Mouse (Mus musculus) midbrain, embryonic 11.5 days (tissue): ENCODE measurements around the gene Slc25a1. TPM values are rescaled to one million over a fixed set of nuclear protein-coding genes. Genes with fewer than 3 reads are reported as not detected.

ENCODE experiments used
- ATAC-seq: fragments of 200-750 bp; cut with Nextera tagmentation; 2 replicates; pipeline ENCODE4 v1.8.0; 2017; ENCODE audit warnings: moderate TSS enrichment, moderate library complexity; ENCODE audit not compliant: low FRiP score
- DNase-seq: peaks from one replicate; pipeline ENCODE4 v3.0.0; 2015; ENCODE audit warnings: low spot score; ENCODE audit errors: missing footprints
- H3K27ac ChIP-seq: fragments of 300-500 bp; sonication (generic); 2 replicates; pipeline ENCODE4 v1.5.1; 2014; ENCODE audit warnings: low read depth, low read length
- H3K27me3 ChIP-seq: fragments of 300-500 bp; sonication (generic); 2 replicates; pipeline ENCODE4 v1.6.1; 2014; ENCODE audit warnings: mild to moderate bottlenecking, low read length, moderate library complexity, mixed read lengths; ENCODE audit not compliant: control insufficient read depth, insufficient read depth
- H3K36me3 ChIP-seq: fragments of 300-500 bp; sonication (generic); 2 replicates; pipeline ENCODE4 v1.6.1; 2014; ENCODE audit warnings: mild to moderate bottlenecking, low read length, moderate library complexity, mixed read lengths; ENCODE audit not compliant: control insufficient read depth, insufficient read depth
- H3K4me1 ChIP-seq: fragments of 300-500 bp; sonication (generic); 2 replicates; pipeline ENCODE4 v1.6.1; 2014; ENCODE audit warnings: low read length; ENCODE audit not compliant: control insufficient read depth, insufficient read depth
- H3K4me2 ChIP-seq: fragments of 300-500 bp; sonication (generic); 2 replicates; pipeline ENCODE4 v1.6.1; 2014; ENCODE audit warnings: mild to moderate bottlenecking, moderate library complexity
- H3K4me3 ChIP-seq: fragments of 300-500 bp; sonication (generic); 2 replicates; pipeline ENCODE4 v1.5.1; 2014; ENCODE audit warnings: low read depth, low read length
- H3K9ac ChIP-seq: fragments of 300-500 bp; sonication (generic); 2 replicates; pipeline ENCODE4 v1.6.1; 2014; ENCODE audit warnings: low read length
- H3K9me3 ChIP-seq: fragments of 300-500 bp; sonication (generic); 2 replicates; pipeline ENCODE4 v1.6.1; 2016; ENCODE audit warnings: low read length; ENCODE audit not compliant: control insufficient read depth
- WGBS: fragments of 180-500 bp; shearing (Covaris S2); extraction: QIAGEN DNeasy Blood & Tissue Kit; methylation state at CpG from one replicate; pipeline ENCODE4 v1.1.7; 2014; 5-methylcytosine and 5-hydroxymethylcytosine counted together
- polyA plus RNA-seq: library from polyadenylated mRNA; unstranded; fragments of >200 nt; fragmentation: Nextera tagmentation; extraction: Ambion mirVana; gene quantifications from 2 replicates; pipeline ENCODE4 v1.2.1, GENCODE M21; 2014

Slc25a1 gene
- polyA plus RNA-seq, 1 experiment from 2014 or later: 96.5 TPM

- Histone ChIP-seq H3K27me3 (0 out of 2 replicates have a peak, but pooled peaks cover 2% of the 10 kb centered on the region), H3K27ac (no peak overlapping the region), H3K4me3 (no peak overlapping the region), H3K36me3 (no peaks in the 10 kb centered on the region), H3K4me1 (no peaks in the 10 kb centered on the region; the same call in 1 of the 2 replicates), H3K9ac (no peak overlapping the region), H3K9me3 (no peaks in the 10 kb centered on the region), H3K4me2 (no peak overlapping the region)
- WGBS: 64% methylated on average over 9 of the region's 9 CpGs
- no peak for DNase-seq
- no peak for ATAC-seq
Measured at GRCm38 (mm10) chr16:17939255-17939751, 11.3 kb upstream of the Slc25a1 start.

GRCm38 (mm10) chr16:17938821-17939220 lies 10.8 kb upstream of the Slc25a1 start:
- Histone ChIP-seq H3K4me2 (no peak overlapping the region), H3K9ac (no peak overlapping the region), H3K36me3 (no peaks in the 10 kb centered on the region), H3K4me3 (no peak overlapping the region), H3K27ac (no peak overlapping the region), H3K27me3 (0 out of 2 replicates have a peak, but pooled peaks cover 2% of the 10 kb centered on the region), H3K9me3 (no peaks in the 10 kb centered on the region), H3K4me1 (no peaks in the 10 kb centered on the region; the same call in 1 of the 2 replicates)
- ATAC-seq (peak; percentile 84), DNase-seq (peak; percentile 94)
- WGBS: 14% methylated on average over 7 of the region's 7 CpGs

- no peak overlapping the region for H3K27ac ChIP-seq
- DNase-seq (no peak), ATAC-seq (no peak)
- H3K4me1 ChIP-seq: no peaks in the 10 kb centered on the region; the same call in 1 of the 2 replicates
- H3K4me3 ChIP-seq: no peak overlapping the region
- peaks cover 2% of the 10 kb centered on the region; the same call in 1 of the 2 replicates for H3K27me3 ChIP-seq
- H3K36me3 ChIP-seq: no peaks in the 10 kb centered on the region
- no peak overlapping the region for H3K4me2 ChIP-seq
- H3K9ac ChIP-seq: no peak overlapping the region
- H3K9me3 ChIP-seq: no peaks in the 10 kb centered on the region
- 79% methylated on average over 7 of the region's 7 CpGs for WGBS
Measured at GRCm38 (mm10) chr16:17938187-17938586, 10.2 kb upstream of the Slc25a1 start.

- Histone ChIP-seq H3K9ac (no peak overlapping the region), H3K4me1 (no peaks in the 10 kb centered on the region; the same call in 1 of the 2 replicates)
- 79% methylated on average over 10 of the region's 10 CpGs for WGBS
Measured at GRCm38 (mm10) chr16:17936776-17937175, 8.8 kb upstream of the Slc25a1 start.

GRCm38 (mm10) chr16:17934445-17934910 lies 6.5 kb upstream of the Slc25a1 start:
- Histone ChIP-seq H3K4me3 (no peak overlapping the region), H3K4me1 (no peaks in the 10 kb centered on the region; the same call in 1 of the 2 replicates), H3K27ac (no peak overlapping the region), H3K4me2 (no peak overlapping the region), H3K9me3 (no peaks in the 10 kb centered on the region), H3K36me3 (no peaks in the 10 kb centered on the region), H3K27me3 (peaks cover 2% of the 10 kb centered on the region; the same call in 1 of the 2 replicates), H3K9ac (no peak overlapping the region)
- 73% methylated on average over 3 of the region's 3 CpGs for WGBS
- ATAC-seq: no peak
- DNase-seq: peak; percentile 56

More at GRCm38 (mm10) chr16:17936776-17937175, 8.8 kb upstream of the Slc25a1 start:
- H3K27me3 ChIP-seq: peaks cover 2% of the 10 kb centered on the region; the same call in 1 of the 2 replicates
- no peaks in the 10 kb centered on the region for H3K9me3 ChIP-seq
- DNase-seq (peak; percentile 51), ATAC-seq (no peak)
- no peaks in the 10 kb centered on the region for H3K36me3 ChIP-seq
- no peak overlapping the region for H3K27ac ChIP-seq
- H3K4me2 ChIP-seq: no peak overlapping the region
- H3K4me3 ChIP-seq: no peak overlapping the region

- Histone ChIP-seq H3K9me3 (no peaks in the 10 kb centered on the region), H3K27me3 (peaks cover 2% of the 10 kb centered on the region; the same call in 1 of the 2 replicates), H3K4me2 (no peak overlapping the region), H3K4me3 (no peak overlapping the region), H3K27ac (no peak overlapping the region), H3K36me3 (no peaks in the 10 kb centered on the region), H3K4me1 (peaks cover 3% of the 10 kb centered on the region), H3K9ac (no peak overlapping the region)
- DNase-seq (peak; percentile 19), ATAC-seq (no peak)
- WGBS: 73% methylated on average over 9 of the region's 9 CpGs
Measured at GRCm38 (mm10) chr16:17933594-17934444, 5.8 kb upstream of the Slc25a1 start.

GRCm38 (mm10) chr16:17931906-17932460 lies 4.0 kb upstream of the Slc25a1 start:
- H3K27ac ChIP-seq: no peak overlapping the region
- H3K9ac ChIP-seq: no peak overlapping the region
- ATAC-seq (no peak), DNase-seq (peak; percentile 51)
- H3K36me3 ChIP-seq: no peaks in the 10 kb centered on the region
- no peaks in the 10 kb centered on the region for H3K9me3 ChIP-seq
- peaks cover 2% of the 10 kb centered on the region; the same call in 1 of the 2 replicates for H3K27me3 ChIP-seq
- peaks cover 13% of the 10 kb centered on the region for H3K4me1 ChIP-seq
- 81% methylated on average over 5 of the region's 5 CpGs for WGBS
- H3K4me2 ChIP-seq: no peak overlapping the region
- no peak overlapping the region for H3K4me3 ChIP-seq

GRCm38 (mm10) chr16:17929631-17930030 lies 1.6 kb upstream of the Slc25a1 start:
- WGBS: 70% methylated on average over 2 of the region's 2 CpGs
- H3K27ac ChIP-seq: no peak overlapping the region
- no peak for ATAC-seq
- peak; percentile 83 for DNase-seq
- H3K4me1 ChIP-seq: peaks cover 18% of the 10 kb centered on the region
- H3K9me3 ChIP-seq: no peaks in the 10 kb centered on the region
- no peak overlapping the region for H3K9ac ChIP-seq
- peaks cover 4% of the 10 kb centered on the region; the same call in 1 of the 2 replicates for H3K27me3 ChIP-seq
- H3K36me3 ChIP-seq: peaks cover 3% of the 10 kb centered on the region; the same call in 1 of the 2 replicates
- H3K4me3 ChIP-seq: no peak overlapping the region
- H3K4me2 ChIP-seq: no peak overlapping the region
